Mouse (Mus musculus) forebrain, postnatal 0 days (tissue): ENCODE measurements around the gene Trim7. TPM values are rescaled to one million over a fixed set of nuclear protein-coding genes. Genes with fewer than 3 reads are reported as not detected.
"Not testable (repeated sequence)": the region's sequence is repeated elsewhere in the genome, so short reads cannot be mapped to it uniquely, and the experiment has no call there.

Experiments
- ATAC-seq: fragments of 200-750 bp; cut with Nextera tagmentation; 2 replicates; pipeline ENCODE4 v1.8.0; 2017; ENCODE audit warnings: mild to moderate bottlenecking, moderate library complexity
- DNase-seq: peaks from one replicate; pipeline ENCODE4 v3.0.0-alpha.2; 2015
- H3K27ac ChIP-seq: fragments of 300-500 bp; sonication (generic); 2 replicates; pipeline ENCODE4 v1.5.1; 2014; ENCODE audit warnings: low read depth, mild to moderate bottlenecking, antibody characterized with exemption, low read length, moderate library complexity, mixed read lengths
- H3K27me3 ChIP-seq: fragments of 300-500 bp; sonication (generic); 2 replicates; pipeline ENCODE4 v1.6.1; 2014; ENCODE audit warnings: mild to moderate bottlenecking, low read length, mixed read lengths; ENCODE audit not compliant: insufficient read depth
- H3K36me3 ChIP-seq: fragments of 300-500 bp; sonication (generic); 2 replicates; pipeline ENCODE4 v1.6.1; 2014; ENCODE audit warnings: mild to moderate bottlenecking, moderate library complexity; ENCODE audit not compliant: insufficient read depth
- H3K4me1 ChIP-seq: fragments of 300-500 bp; sonication (generic); 2 replicates; pipeline ENCODE4 v1.6.1; 2014; ENCODE audit warnings: antibody characterized with exemption; ENCODE audit not compliant: insufficient read depth
- H3K4me2 ChIP-seq: fragments of 300-500 bp; sonication (generic); 2 replicates; pipeline ENCODE4 v1.6.1; 2014; ENCODE audit warnings: low read depth, mild to moderate bottlenecking, moderate library complexity
- H3K4me3 ChIP-seq: fragments of 300-500 bp; sonication (generic); 2 replicates; pipeline ENCODE4 v1.5.1; 2014; ENCODE audit warnings: low read depth, low read length, mixed read lengths
- H3K9ac ChIP-seq: fragments of 300-500 bp; sonication (generic); 2 replicates; pipeline ENCODE4 v1.6.1; 2014; ENCODE audit warnings: mild to moderate bottlenecking
- H3K9me3 ChIP-seq: fragments of 300-500 bp; sonication (generic); 2 replicates; pipeline ENCODE4 v1.6.1; 2016; ENCODE audit warnings: low read length
- CTCF ChIP-seq: sonication (generic); IDR thresholded peaks from 2 replicates; pipeline ENCODE4 v1.5.1; 2016; ENCODE audit warnings: antibody characterized with exemption, control low read depth, low read depth
- WGBS: fragments of 180-500 bp; shearing (Covaris S2); extraction: QIAGEN DNeasy Blood & Tissue Kit; methylation state at CpG from one replicate; pipeline ENCODE4 v1.1.7; 2014; 5-methylcytosine and 5-hydroxymethylcytosine counted together
- polyA plus RNA-seq: library from polyadenylated mRNA; unstranded; fragments of >200 nt; fragmentation: Nextera tagmentation; extraction: Ambion mirVana; gene quantifications from 2 replicates; pipeline ENCODE4 v1.2.1, GENCODE M21; 2015
- total RNA-seq: library from RNA; depleted of rRNA; stranded (reverse); fragments of >200 nt; gene quantifications from 2 replicates; pipeline ENCODE4 v1.2.3, GENCODE M21; 2014

Gene Trim7
- total and polyA plus RNA-seq, 2 experiments from 2014 or later = 2.5 to 9.5 TPM

DNA sequence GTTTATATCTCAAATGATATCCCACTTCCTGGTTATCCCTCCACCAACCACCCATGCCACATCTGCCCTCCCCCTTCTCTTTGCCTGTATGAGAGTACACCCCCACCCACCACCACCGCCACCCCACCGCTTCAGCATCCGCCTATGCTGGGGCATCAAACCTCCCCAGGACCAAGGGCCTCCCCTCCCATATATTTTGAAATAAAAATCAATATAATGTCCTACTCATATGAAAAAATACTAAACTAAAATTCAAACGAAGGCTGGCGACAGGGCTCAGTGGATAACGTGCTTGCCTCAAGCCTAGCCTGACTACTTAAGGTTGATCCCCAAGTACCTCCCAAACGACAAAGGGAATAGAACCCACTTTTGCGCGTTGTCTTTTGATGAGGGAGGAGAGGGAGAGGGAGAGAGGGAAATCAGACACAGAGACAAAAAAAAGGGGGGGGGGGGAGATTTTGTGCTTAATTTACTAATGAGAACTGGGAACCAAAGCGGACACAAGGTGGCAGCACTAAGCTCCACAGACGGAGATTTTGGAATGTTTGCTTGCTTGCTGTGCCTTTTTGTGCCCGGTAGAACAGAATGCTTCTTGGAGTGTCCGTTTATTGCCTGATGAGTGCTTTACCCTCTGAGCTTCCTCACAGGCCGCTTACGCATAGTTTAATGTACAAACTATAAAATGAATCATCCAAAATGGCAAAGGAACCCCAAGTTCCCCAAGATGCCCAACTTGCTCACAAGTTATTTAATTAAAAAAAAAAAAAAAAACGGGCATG, 37.4 kb upstream of the Trim7 start:
- WGBS = 5% methylated on average over 16 of the region's 16 CpGs
- ATAC-seq (peak; percentile 83), DNase-seq (peak; percentile 89)
- no peaks in the 10 kb centered on the region for H3K4me1 ChIP-seq
- H3K4me3 ChIP-seq = peak overlapping the region; percentile 41
- H3K4me2 ChIP-seq = peak overlapping the region; percentile 51
- H3K36me3 ChIP-seq = no peaks in the 10 kb centered on the region
- H3K9me3 ChIP-seq = no peaks in the 10 kb centered on the region
- peak; percentile 79 for TF ChIP-seq CTCF
- H3K9ac ChIP-seq = peak overlapping the region; percentile 47
- H3K27me3 ChIP-seq = no peaks in the 10 kb centered on the region
- peak overlapping the region; percentile 58; the same call in 1 of the 2 replicates for H3K27ac ChIP-seq

GRCm38 (mm10) chr11:48789215-48789614, 36.7 kb upstream of the Trim7 start:
- no peak for TF ChIP-seq CTCF
- H3K9ac ChIP-seq = no peak overlapping the region

GRCm38 (mm10) chr11:48789973-48790823, 35.7 kb upstream of the Trim7 start:
- peak overlapping the region; percentile 40 for H3K4me2 ChIP-seq
- H3K9me3 ChIP-seq = no peaks in the 10 kb centered on the region
- no peak overlapping the region for H3K27ac ChIP-seq
- H3K4me3 ChIP-seq = no peak overlapping the region
- peak; percentile 85 for TF ChIP-seq CTCF
- DNase-seq (peak; percentile 90), ATAC-seq (peak; percentile 78)
- no peaks in the 10 kb centered on the region for H3K36me3 ChIP-seq
- WGBS = 17% methylated on average over 20 of the region's 20 CpGs
- H3K4me1 ChIP-seq = no peaks in the 10 kb centered on the region
- H3K9ac ChIP-seq = no peak overlapping the region
- no peaks in the 10 kb centered on the region for H3K27me3 ChIP-seq

More at GRCm38 (mm10) chr11:48789215-48789614, 36.7 kb upstream of the Trim7 start:
- H3K4me2 ChIP-seq = no peak overlapping the region
- H3K4me3 ChIP-seq = no peak overlapping the region
- H3K4me1 ChIP-seq = no peaks in the 10 kb centered on the region
- H3K9me3 ChIP-seq = no peaks in the 10 kb centered on the region
- no peak overlapping the region for H3K27ac ChIP-seq
- ATAC-seq = no peak
- 86% methylated on average over 5 of the region's 5 CpGs for WGBS
- DNase-seq = no peak
- H3K36me3 ChIP-seq = no peaks in the 10 kb centered on the region
- no peaks in the 10 kb centered on the region for H3K27me3 ChIP-seq

DNA sequence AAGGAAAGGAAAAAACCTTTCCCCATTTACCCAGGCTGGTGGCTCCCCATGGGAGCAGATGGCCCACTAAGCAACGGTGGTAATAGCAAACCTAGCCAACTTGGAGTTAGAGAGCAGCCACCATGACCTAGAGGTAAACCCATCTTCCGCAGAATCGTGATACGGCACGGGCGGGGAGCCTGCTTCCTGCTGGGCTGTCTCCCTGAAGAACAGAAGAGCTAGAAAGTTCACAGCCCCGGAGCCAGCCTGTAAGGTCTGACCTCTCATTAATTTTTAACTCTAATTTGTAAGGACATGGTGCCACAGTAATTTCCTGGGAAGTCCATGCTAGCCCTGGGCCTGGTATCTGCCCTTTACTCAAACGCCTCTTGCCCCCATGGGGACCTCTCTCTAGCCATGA, 35.0 kb upstream of the Trim7 start:
- Histone ChIP-seq H3K4me1 (no peaks in the 10 kb centered on the region), H3K27me3 (no peaks in the 10 kb centered on the region), H3K27ac (no peak overlapping the region), H3K36me3 (no peaks in the 10 kb centered on the region), H3K9ac (no peak overlapping the region), H3K4me3 (no peak overlapping the region), H3K9me3 (no peaks in the 10 kb centered on the region), H3K4me2 (no peak overlapping the region)
- ATAC-seq = no peak
- no peak for TF ChIP-seq CTCF
- DNase-seq = no peak
- 72% methylated on average over 8 of the region's 8 CpGs for WGBS

DNA sequence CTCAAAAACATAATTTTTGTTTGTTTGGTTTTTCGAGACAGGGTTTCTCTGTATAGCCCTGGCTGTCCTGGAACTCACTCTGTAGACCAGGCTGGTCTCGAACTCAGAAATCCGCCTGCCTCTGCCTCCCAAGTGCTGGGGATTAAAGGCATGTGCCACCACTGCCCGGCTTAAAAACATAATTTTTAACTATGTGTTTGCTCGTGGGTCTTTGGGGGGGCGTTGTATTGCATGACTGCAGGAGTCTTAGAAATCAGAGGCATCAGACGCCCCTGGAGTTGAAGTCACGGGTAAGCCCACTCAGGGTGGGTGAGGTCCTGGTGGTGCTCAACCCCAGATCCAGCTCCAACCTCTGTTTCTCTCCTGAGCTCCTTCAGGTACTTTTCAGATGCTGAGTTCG, 34.0 kb upstream of the Trim7 start:
- not testable (repeated sequence) for ATAC-seq, H3K27ac ChIP-seq, H3K9ac ChIP-seq, H3K36me3 ChIP-seq, H3K4me1 ChIP-seq, H3K4me3 ChIP-seq, H3K27me3 ChIP-seq, H3K9me3 ChIP-seq, DNase-seq, H3K4me2 ChIP-seq
- WGBS = 86% methylated on average over 9 of the region's 9 CpGs

DNA sequence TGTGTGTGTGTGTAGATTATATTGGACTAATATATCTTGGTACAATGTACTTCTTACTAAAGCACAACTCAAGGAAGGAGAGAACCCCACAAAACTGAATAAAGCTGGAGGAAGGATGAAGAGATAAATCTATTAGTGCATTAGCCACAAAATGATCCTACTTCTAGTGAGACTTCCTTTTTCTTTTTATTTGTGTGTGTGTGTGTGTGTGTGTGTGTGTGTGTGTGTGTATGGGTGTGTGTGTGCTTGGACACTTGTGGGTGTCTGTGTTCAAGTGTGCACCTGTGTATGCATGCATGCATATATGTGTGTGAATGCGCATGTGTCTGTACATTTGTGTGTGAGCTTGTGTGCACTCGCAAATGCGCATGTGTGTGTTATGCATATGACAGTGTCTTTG, 32.8 kb upstream of the Trim7 start:
- Histone ChIP-seq H3K4me2 (no peak overlapping the region), H3K4me3 (no peak overlapping the region), H3K36me3 (no peaks in the 10 kb centered on the region), H3K9ac (no peak overlapping the region), H3K9me3 (no peaks in the 10 kb centered on the region), H3K4me1 (peaks cover 2% of the 10 kb centered on the region; the same call in 1 of the 2 replicates), H3K27me3 (no peaks in the 10 kb centered on the region), H3K27ac (no peak overlapping the region)
- 98% methylated on average over 3 of the region's 3 CpGs for WGBS
- no peak for ATAC-seq
- TF ChIP-seq CTCF = no peak
- no peak for DNase-seq

- no peaks in the 10 kb centered on the region for H3K27me3 ChIP-seq
- H3K36me3 ChIP-seq = no peaks in the 10 kb centered on the region
- DNase-seq = no peak
- H3K4me3 ChIP-seq = no peak overlapping the region
- H3K4me1 ChIP-seq = peaks cover 12% of the 10 kb centered on the region; the same call in 1 of the 2 replicates
- TF ChIP-seq CTCF = no peak
- no peaks in the 10 kb centered on the region for H3K9me3 ChIP-seq
- no peak overlapping the region for H3K9ac ChIP-seq
- WGBS = 91% methylated on average over 7 of the region's 7 CpGs
- no peak overlapping the region for H3K27ac ChIP-seq
- no peak for ATAC-seq
- no peak overlapping the region for H3K4me2 ChIP-seq
These were observed 30.7 kb upstream of the Trim7 start for GRCm38 (mm10) chr11:48795221-48795620.
